Mouse (Mus musculus) right cerebral cortex, postnatal 25 days (tissue): Measurements from ENCODE around the gene Copg2.

Experiments
- DNase-seq: peaks from one replicate; pipeline ENCODE4 v3.0.0; 2022

Gene Copg2

GRCm38 (mm10) chr6:30732571-30733130 is 163.9 kb downstream of the Copg2 start:
- DNase-seq = no peak

GRCm38 (mm10) chr6:30730301-30730971 is 166.2 kb downstream of the Copg2 start:
- no peak for DNase-seq

DNA sequence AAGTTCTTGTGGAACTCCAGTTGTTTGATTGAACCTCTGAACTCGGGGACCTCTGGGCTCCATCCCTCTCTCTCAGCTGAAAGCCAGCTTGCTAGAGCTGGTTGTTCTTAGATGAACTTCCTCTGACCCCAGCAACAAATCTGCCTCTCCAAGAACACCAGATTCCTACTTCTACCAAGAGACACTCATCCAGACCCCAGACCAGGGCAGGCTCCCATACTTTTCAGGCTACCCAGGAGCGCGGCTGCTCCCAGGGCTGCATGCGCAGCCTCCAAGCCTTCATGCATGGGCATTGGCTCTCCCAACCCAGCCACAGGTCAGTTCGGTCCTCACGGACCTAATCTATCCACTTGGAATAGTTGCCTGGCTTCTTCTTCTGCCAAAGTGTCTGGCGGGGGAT is 173.3 kb downstream of the Copg2 start, which contains the start of gene Mest:
Mest (plus strand) TSS at position 217 of the 400 bp plus-strand sequence.
- no peak for DNase-seq

- no peak for DNase-seq
Measured at GRCm38 (mm10) chr6:30722385-30723164, 174.0 kb downstream of the Copg2 start.

- DNase-seq = no peak
Measured at GRCm38 (mm10) chr6:30716796-30717195, 179.8 kb downstream of the Copg2 start.

- no peak for DNase-seq
Measured at GRCm38 (mm10) chr6:30714891-30715471, 181.6 kb downstream of the Copg2 start.

DNA sequence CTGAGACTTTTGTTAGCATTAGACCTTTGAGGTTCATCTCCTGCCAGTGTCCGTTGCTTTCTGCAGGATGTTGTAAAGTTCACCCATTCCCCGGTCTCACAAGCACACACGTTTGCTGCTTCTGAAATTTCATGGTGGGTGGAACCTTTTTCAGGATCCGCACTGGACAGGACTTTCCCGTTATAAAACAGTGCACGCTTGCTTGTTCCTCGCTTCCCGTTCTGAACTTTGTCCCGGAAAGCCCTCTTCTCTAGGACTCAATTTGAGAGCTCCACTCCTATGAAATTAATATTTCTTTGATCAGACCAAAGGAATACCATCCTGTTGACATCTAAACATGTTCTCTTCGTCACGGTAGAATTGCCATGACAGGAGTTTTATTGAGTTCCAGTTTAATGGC is 182.7 kb downstream of the Copg2 start:
- no peak for DNase-seq

- DNase-seq = no peak
Measured at GRCm38 (mm10) chr6:30713455-30713854, 183.1 kb downstream of the Copg2 start.

DNA sequence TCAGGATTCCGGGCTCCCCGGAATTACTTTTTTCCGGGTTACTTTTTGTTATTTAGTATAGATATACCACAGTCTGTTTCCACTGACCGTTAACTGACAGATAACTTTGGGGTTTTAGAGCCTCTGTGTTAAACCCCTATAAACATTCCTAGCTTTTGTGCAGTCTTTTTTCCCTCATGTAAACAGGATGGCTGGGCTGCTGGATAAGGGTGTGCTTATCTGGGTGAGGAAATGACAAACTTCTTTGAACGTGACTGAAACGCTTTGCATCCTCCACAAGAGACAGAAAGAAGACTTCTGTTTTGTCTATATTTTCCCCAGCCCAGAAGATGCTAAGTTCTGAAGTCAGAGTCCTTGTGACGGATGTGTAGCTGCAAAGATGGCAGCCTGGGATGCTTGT is 184.1 kb downstream of the Copg2 start:
- no peak for DNase-seq

- DNase-seq = no peak
Measured at GRCm38 (mm10) chr6:30711365-30711763, 185.2 kb downstream of the Copg2 start.

GRCm38 (mm10) chr6:30710371-30711364 is 185.9 kb downstream of the Copg2 start:
- DNase-seq = no peak

GRCm38 (mm10) chr6:30709115-30709514 is 187.5 kb downstream of the Copg2 start:
- DNase-seq = no peak

- DNase-seq = no peak
Measured at GRCm38 (mm10) chr6:30703977-30704602, 192.5 kb downstream of the Copg2 start.

- DNase-seq = no peak
Measured at GRCm38 (mm10) chr6:30703476-30703875, 193.1 kb downstream of the Copg2 start.

DNA sequence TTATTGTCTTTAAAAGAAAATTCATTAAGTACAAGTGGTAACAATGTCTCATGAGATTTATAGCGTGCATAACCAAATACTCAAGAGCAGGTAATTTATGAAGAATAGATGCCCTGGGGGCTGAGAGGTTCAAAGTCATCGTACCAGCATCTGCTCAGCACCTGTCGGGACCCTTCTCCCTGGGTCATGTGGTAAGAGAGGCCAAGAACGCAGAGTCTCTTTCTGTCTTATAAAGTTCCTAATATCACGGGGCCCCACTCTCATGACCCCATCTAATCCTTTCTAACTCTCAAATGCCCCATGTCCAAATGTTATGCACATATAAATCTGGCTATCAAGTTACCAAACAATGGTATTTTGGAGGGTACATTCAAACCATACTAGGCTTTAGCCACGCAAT is 193.7 kb downstream of the Copg2 start:
- DNase-seq = no peak

DNA sequence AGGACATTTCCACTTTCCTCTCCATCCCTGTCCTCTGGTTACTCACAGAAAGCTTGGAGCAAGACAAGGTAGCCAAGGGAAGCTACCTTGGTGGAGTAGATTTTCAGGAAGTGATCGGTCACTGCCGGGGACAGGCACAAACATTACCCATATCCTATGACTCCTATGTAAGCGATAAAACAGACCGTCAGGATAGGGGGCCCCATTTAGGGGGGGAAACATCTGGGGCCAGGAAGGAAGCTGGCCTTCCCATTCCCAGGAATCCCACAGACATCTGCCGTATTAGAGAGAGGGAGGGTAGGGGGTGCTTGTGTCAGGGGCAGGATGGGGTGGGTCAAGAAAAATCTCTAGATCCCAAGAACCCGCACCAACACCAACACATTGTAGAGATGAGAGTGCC is 196.4 kb downstream of the Copg2 start:
- no peak for DNase-seq

DNA sequence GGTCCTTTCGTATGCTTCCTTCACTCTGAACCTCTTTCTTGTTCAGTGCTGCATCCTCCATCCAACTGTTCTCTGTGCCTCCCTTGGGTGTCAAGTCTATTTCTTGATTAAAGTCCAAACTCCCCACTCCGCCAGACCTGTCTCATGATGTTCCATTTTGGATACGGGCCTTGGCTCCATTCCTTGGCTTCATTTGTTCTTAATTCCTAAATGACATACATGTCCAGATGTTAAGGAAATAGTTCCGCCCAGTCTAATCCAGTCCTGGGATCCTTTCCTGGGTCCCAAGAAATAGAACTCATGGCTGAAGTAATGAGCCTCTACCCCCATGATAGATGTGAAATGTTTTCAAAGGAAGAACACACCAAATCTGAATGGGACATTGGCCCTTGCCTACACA is 198.6 kb downstream of the Copg2 start:
- no peak for DNase-seq
